Mouse (Mus musculus): ENCODE measurements at regions not wholly inside any gene's neighbourhood (a gene's known extent, or its start where the extent isn't known, plus 50 kb on each side); places are given as distances from the start of the nearest gene placed in this dataset.

DNA sequence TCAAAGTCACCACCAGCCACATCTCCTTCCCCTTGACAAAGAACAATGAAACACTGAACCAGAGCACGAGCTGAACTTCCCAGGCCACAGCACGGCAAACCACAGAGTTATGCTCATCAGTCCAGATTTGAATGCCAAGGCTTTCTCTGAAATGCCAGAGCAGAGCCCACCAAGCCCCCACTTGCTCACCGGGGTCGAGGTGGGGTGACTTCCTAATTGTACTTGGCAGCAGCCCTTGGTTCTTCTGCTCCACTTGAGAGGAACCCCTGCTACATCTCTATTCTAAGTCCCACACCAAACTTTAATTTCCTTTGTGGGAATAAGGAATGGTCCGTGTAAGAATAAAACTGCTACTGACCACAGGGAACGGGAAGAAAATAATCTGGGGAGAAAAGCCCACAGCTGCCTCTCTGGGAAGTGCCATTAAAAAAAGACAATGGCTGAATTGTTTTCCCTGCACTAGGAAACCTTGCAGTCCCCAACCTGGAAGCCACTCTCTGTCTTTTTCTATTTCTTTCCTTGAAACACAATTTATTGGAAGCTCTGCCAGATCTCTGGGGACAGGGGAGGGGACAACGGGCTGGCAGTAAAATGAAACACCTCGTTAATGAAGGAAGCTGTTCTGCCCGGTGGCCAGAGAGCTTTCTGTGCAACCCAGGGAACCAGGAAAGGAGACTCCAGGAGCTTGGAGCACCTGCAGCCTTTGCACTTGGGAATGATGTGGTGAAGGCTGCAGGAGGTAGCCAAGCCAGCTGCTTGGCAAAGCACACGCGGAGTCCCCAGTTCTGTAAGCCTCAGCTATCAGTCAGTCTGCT is 215.6 kb upstream of the Usp24 start:
- TF ChIP-seq CTCF (IDR thresholded peaks at IDR 0.05; ENCODE audit: low read depth, low read length) = no peak
- TF ChIP-seq POLR2A (IDR thresholded peaks at IDR 0.05; ENCODE audit: extremely low read depth, insufficient read depth, low read length) = no peak
- Histone ChIP-seq H3K9ac (ENCODE audit: low read depth, low read length) (no peak overlapping the region), H3K4me1 (ENCODE audit: control insufficient read depth, insufficient read depth, low read length) (no peaks in the 10 kb centered on the region), H3K4me3 (ENCODE audit: insufficient read depth, low read depth, low read length) (no peak overlapping the region), H3K79me2 (ENCODE audit: control insufficient read depth, insufficient read depth, low read length) (no peaks in the 10 kb centered on the region), H3K36me3 (ENCODE audit: control insufficient read depth, insufficient read depth, low read length) (no peaks in the 10 kb centered on the region), H3K27ac (replicated peaks; ENCODE audit: insufficient read depth, low read depth, low read length) (no peak overlapping the region), H3K27me3 (ENCODE audit: control insufficient read depth, insufficient read depth, low read length) (no peaks in the 10 kb centered on the region)
- WGBS = 73% methylated on average over 11 of the region's 11 CpGs
- DNase-seq (ENCODE audit: extremely low read depth, low read depth, low spot score) = no peak

DNA sequence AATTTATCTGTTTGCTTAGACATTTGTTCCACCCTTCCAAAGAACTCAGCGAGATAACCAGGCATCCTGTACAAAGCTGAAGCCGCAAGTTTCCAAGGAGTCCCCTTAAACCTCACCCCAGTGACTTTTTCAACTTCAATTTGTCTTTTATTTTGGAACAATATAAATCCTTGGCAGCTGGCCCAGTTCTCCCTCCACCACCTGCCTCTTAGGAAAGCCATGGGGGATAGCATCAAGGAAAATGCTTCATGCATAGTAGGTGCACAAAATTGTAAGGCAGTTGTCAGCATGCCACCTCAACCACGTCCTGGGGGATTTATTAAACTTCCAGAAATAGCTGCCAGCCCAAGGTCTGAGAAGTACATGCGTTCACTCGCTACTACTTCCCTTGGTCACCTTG is 214.1 kb upstream of the Usp24 start:
- Histone ChIP-seq H3K27me3 (ENCODE audit: control insufficient read depth, insufficient read depth, low read length) (no peaks in the 10 kb centered on the region), H3K36me3 (ENCODE audit: control insufficient read depth, insufficient read depth, low read length) (no peaks in the 10 kb centered on the region), H3K27ac (replicated peaks; ENCODE audit: insufficient read depth, low read depth, low read length) (no peak overlapping the region), H3K9ac (ENCODE audit: low read depth, low read length) (no peak overlapping the region), H3K4me1 (ENCODE audit: control insufficient read depth, insufficient read depth, low read length) (no peaks in the 10 kb centered on the region), H3K79me2 (ENCODE audit: control insufficient read depth, insufficient read depth, low read length) (no peaks in the 10 kb centered on the region), H3K4me3 (ENCODE audit: insufficient read depth, low read depth, low read length) (no peak overlapping the region)
- DNase-seq (ENCODE audit: extremely low read depth, low read depth, low spot score) = no peak
- TF ChIP-seq CTCF (IDR thresholded peaks at IDR 0.05; ENCODE audit: low read depth, low read length) (no peak), POLR2A (IDR thresholded peaks at IDR 0.05; ENCODE audit: extremely low read depth, insufficient read depth, low read length) (no peak)
- WGBS = 61% methylated on average over 5 of the region's 5 CpGs

DNA sequence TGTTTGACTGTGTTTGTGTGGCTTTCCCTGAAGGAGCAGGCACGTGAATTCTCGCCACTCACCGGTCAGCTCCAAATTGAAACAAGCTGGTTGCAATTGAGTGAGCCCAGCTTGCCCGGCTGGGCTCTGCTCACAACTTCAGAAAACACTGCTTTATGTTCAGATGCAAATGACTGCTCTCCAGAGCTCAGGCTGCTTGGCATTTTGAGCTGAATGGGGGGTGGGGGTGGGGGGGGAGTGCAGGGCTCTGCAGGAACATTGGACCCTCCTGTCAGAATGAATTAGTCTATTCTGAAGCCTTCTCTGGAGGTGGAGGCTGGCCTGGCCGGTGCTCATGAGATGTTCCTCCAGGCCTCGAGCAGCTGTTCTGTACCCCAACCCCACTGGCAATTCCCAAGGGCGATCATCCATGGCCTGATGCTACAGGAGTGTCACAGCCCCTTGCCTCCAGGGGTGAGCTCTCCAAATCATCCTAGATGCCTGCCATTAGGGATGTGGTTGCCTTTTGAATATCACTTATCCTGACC is 213.5 kb upstream of the Usp24 start:
- Histone ChIP-seq H3K4me1 (ENCODE audit: control insufficient read depth, insufficient read depth, low read length) (no peaks in the 10 kb centered on the region), H3K9ac (ENCODE audit: low read depth, low read length) (no peak overlapping the region), H3K27me3 (ENCODE audit: control insufficient read depth, insufficient read depth, low read length) (no peaks in the 10 kb centered on the region), H3K4me3 (ENCODE audit: insufficient read depth, low read depth, low read length) (no peak overlapping the region), H3K36me3 (ENCODE audit: control insufficient read depth, insufficient read depth, low read length) (no peaks in the 10 kb centered on the region), H3K79me2 (ENCODE audit: control insufficient read depth, insufficient read depth, low read length) (no peaks in the 10 kb centered on the region), H3K27ac (replicated peaks; ENCODE audit: insufficient read depth, low read depth, low read length) (no peak overlapping the region)
- TF ChIP-seq POLR2A (IDR thresholded peaks at IDR 0.05; ENCODE audit: extremely low read depth, insufficient read depth, low read length) = no peak
- no peak for TF ChIP-seq CTCF (IDR thresholded peaks at IDR 0.05; ENCODE audit: low read depth, low read length)
- WGBS = 87% methylated on average over 7 of the region's 7 CpGs
- no peak for DNase-seq (ENCODE audit: extremely low read depth, low read depth, low spot score)

DNA sequence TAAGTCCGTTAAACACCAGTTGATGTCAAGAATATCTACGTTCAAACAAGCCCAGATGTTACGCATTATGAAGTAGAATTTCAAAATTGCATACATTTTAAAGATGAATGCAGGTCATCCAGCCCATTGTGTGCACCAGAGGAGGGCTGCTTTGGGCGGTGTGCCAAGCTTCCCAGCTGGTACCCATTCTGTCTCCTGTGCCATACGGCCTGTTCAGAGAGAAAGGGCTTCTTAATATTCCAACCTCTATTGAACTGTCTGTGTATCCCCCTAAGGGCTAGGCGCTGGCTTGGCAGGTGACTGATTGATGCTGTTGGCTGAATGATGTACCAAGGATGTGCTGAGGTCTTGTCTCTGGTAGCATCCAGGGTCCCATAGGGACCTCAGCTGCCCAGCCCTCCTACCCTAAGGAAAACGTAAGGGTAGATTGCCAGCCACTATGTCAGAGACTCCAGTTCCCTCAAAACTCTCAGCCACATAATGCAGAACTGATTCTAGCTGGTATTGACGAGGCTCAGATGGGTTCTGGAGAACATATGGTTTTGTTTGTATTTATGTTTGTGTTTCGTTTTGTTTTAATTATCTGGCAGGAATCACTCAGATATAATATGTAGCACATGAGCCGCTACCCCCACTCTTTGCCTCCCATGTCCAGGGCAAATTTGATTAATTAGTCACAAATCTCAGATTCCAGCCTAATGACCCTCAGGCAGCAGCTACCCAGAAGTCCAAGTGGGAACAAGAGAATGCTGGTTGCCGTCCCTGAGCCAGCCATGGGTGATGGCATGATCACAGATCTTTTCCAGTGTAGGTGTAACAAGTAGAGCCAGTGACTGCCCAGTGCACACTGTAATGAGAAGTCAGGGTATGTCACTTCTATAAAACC is 212.0 kb upstream of the Usp24 start:
- Histone ChIP-seq H3K27me3 (ENCODE audit: control insufficient read depth, insufficient read depth, low read length) (no peaks in the 10 kb centered on the region), H3K79me2 (ENCODE audit: control insufficient read depth, insufficient read depth, low read length) (no peaks in the 10 kb centered on the region), H3K36me3 (ENCODE audit: control insufficient read depth, insufficient read depth, low read length) (no peaks in the 10 kb centered on the region), H3K9ac (ENCODE audit: low read depth, low read length) (no peak overlapping the region), H3K4me3 (ENCODE audit: insufficient read depth, low read depth, low read length) (no peak overlapping the region), H3K27ac (replicated peaks; ENCODE audit: insufficient read depth, low read depth, low read length) (no peak overlapping the region), H3K4me1 (ENCODE audit: control insufficient read depth, insufficient read depth, low read length) (no peaks in the 10 kb centered on the region)
- 89% methylated on average over 11 of the region's 11 CpGs for WGBS
- no peak for DNase-seq (ENCODE audit: extremely low read depth, low read depth, low spot score)
- no peak for TF ChIP-seq CTCF (IDR thresholded peaks at IDR 0.05; ENCODE audit: low read depth, low read length)
- no peak for TF ChIP-seq POLR2A (IDR thresholded peaks at IDR 0.05; ENCODE audit: extremely low read depth, insufficient read depth, low read length)

DNA sequence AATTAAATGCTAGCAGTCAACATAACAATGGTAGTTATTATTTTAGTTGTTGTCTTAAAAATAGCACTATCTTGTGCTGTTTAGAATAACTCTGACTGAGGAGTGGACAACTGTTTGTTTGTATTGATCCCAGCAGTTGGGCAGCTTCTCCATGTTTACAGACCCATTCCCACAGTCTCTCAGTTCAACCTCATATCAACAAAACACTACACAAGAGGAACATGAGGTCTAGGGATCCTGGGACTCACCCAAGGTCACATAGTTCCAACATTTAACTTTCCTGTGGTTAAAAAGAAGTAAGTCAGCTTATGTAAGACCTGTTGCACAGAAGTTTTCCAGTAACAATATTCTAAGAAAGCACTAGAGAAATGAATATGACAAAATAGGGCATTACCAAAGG is 203.0 kb upstream of the Usp24 start:
- DNase-seq (ENCODE audit: extremely low read depth, low read depth, low spot score) = peak; percentile 57
- no peak overlapping the region for H3K4me3 ChIP-seq (ENCODE audit: insufficient read depth, low read depth, low read length)
- TF ChIP-seq POLR2A (IDR thresholded peaks at IDR 0.05; ENCODE audit: extremely low read depth, insufficient read depth, low read length) (no peak), CTCF (IDR thresholded peaks at IDR 0.05; ENCODE audit: low read depth, low read length) (no peak)
- no peak overlapping the region for H3K27ac ChIP-seq (replicated peaks; ENCODE audit: insufficient read depth, low read depth, low read length)
- H3K4me1 ChIP-seq (ENCODE audit: control insufficient read depth, insufficient read depth, low read length) = peaks cover 2% of the 10 kb centered on the region; the same call in 1 of the 2 replicates
- no peaks in the 10 kb centered on the region for H3K27me3 ChIP-seq (ENCODE audit: control insufficient read depth, insufficient read depth, low read length)
- H3K9ac ChIP-seq (ENCODE audit: low read depth, low read length) = no peak overlapping the region
- H3K36me3 ChIP-seq (ENCODE audit: control insufficient read depth, insufficient read depth, low read length) = no peaks in the 10 kb centered on the region
- no peaks in the 10 kb centered on the region for H3K79me2 ChIP-seq (ENCODE audit: control insufficient read depth, insufficient read depth, low read length)
